Mouse (Mus musculus): ENCODE data around the gene Slc7a4. TPM values are rescaled to one million over a fixed set of nuclear protein-coding genes. Genes with fewer than 3 reads are reported as not detected.

Slc7a4 gene
- total and polyA plus RNA-seq, 3 experiments: 1.3 TPM; not detected in 2

DNA sequence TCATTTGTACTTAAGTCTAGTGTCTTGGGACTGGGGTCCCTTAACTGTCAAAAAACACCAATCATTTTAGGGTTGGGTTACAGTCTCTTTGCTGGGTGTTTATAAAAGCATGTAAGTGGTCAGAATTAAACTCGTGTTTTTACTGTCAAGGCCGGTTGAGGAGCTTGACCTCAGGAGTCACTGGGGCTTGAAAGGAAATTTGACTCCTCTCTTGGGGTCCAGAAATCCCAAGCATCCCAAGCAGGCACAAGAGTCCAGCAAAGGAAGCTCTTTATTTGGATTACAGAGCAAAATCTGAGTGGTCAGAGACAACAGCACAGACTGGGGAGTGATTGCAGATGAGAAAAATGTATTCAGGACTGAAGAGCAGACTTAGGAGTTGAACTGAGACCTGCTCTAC lies 7.7 kb upstream of the Slc7a4 start:
- in situ Hi-C loops (cut with MboI; ENCODE audit: low pct_ligation_motif_present, low pct_unique_long_range_greater_than_20kb, low sequenced_read_pairs) (no loop called here), dilution Hi-C loops (cut with MboI; ENCODE audit: extremely low pct_ligation_motif_present, extremely low pct_unique_long_range_greater_than_20kb, low sequenced_read_pairs) (no loop called here)
- H3K4me3 ChIP-seq (replicated peaks in 1 of 3; ENCODE audit: low read depth in 2 of 3, low read length in 2 of 3, poor library complexity in 1 of 3): no peak overlapping the region
- TF ChIP-seq ZNF384 (IDR thresholded peaks at IDR 0.05; ENCODE audit: low read depth, low read length) (no peak), MXI1 (IDR thresholded peaks at IDR 0.05; ENCODE audit: low read depth, low read length) (no peak), ETS1 (conservative IDR thresholded peaks at IDR 0.05; ENCODE audit: low read depth, low read length) (no peak), NRF1 (IDR thresholded peaks at IDR 0.05; ENCODE audit: low read depth, low read length) (no peak), TCF12 (IDR thresholded peaks at IDR 0.05; ENCODE audit: low read depth, low read length) (no peak), ZKSCAN1 (IDR thresholded peaks at IDR 0.05; ENCODE audit: borderline replicate concordance, low read depth, low read length) (no peak), CHD1 (IDR thresholded peaks at IDR 0.05; ENCODE audit: low read depth, low read length) (no peak)
- H3K4me1 ChIP-seq (ENCODE audit: control insufficient read depth in 1 of 2, insufficient read depth in 2 of 2): no peaks in the 10 kb centered on the region
- no peak for DNase-seq (ENCODE audit: extremely low read depth)
- H3K36me3 ChIP-seq (replicated peaks in 1 of 2; ENCODE audit: control insufficient read depth in 1 of 2, insufficient read depth in 1 of 2, low read length in 1 of 2): no peaks in the 10 kb centered on the region
- H3K79me2 ChIP-seq (replicated peaks; ENCODE audit: control insufficient read depth, extremely low read depth, insufficient read depth, poor library complexity, severe bottlenecking): no peaks in the 10 kb centered on the region
- no peak overlapping the region for H3K4me2 ChIP-seq (ENCODE audit: insufficient read depth, low read depth, poor library complexity, severe bottlenecking)
- H3K9ac ChIP-seq (ENCODE audit: insufficient read depth, low read depth): no peak overlapping the region
- H3K27me3 ChIP-seq (replicated peaks): peaks cover 46% of the 10 kb centered on the region
- H3K9me3 ChIP-seq (replicated peaks; ENCODE audit: low read length): peaks cover 26% of the 10 kb centered on the region
- H3K27ac ChIP-seq (ENCODE audit: insufficient read depth, low read depth): no peak overlapping the region

DNA sequence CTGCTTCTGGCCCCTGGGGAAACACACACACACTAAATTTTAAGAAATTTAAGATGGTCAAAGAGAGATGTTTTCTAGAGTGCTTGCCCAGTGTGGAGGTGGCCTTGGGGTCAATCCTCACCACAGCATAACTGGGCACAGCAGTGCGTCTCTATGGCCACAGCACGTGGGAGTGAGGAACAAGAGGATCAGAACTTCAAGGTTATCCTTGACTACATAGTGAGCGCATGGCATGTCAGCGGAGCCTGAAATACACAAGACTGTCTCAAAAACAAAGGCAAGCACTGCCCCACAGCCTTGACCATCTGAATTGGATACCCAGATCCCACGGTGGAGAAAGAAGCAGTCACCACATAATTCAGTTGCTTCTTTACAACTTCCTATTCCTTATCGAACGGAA lies 1.5 kb upstream of the Slc7a4 start:
- H3K4me3 ChIP-seq (replicated peaks in 1 of 3; ENCODE audit: low read depth in 2 of 3, low read length in 2 of 3, poor library complexity in 1 of 3): no peak overlapping the region
- H3K36me3 ChIP-seq (replicated peaks in 1 of 2; ENCODE audit: control insufficient read depth in 1 of 2, insufficient read depth in 1 of 2, low read length in 1 of 2): no peaks in the 10 kb centered on the region
- H3K9ac ChIP-seq (ENCODE audit: insufficient read depth, low read depth): no peak overlapping the region
- in situ Hi-C loops (cut with MboI; ENCODE audit: low pct_ligation_motif_present, low pct_unique_long_range_greater_than_20kb, low sequenced_read_pairs) (no loop called here), dilution Hi-C loops (cut with MboI; ENCODE audit: extremely low pct_ligation_motif_present, extremely low pct_unique_long_range_greater_than_20kb, low sequenced_read_pairs) (no loop called here)
- TF ChIP-seq POLR2AphosphoS2 (IDR thresholded peaks at IDR 0.05; ENCODE audit: low read depth, low read length) (no peak), GABPA (IDR thresholded peaks at IDR 0.05; ENCODE audit: insufficient replicate concordance, low read depth, low read length) (no peak), USF1 (IDR thresholded peaks at IDR 0.05; ENCODE audit: low read depth, low read length) (no peak), EP300 (IDR thresholded peaks at IDR 0.05; ENCODE audit: low read length) (no peak), ZNF384 (IDR thresholded peaks at IDR 0.05; ENCODE audit: low read depth, low read length) (no peak)
- DNase-seq (ENCODE audit: extremely low read depth): no peak
- H3K27me3 ChIP-seq (replicated peaks): peaks cover 29% of the 10 kb centered on the region
- H3K79me2 ChIP-seq (replicated peaks; ENCODE audit: control insufficient read depth, extremely low read depth, insufficient read depth, poor library complexity, severe bottlenecking): no peaks in the 10 kb centered on the region
- H3K27ac ChIP-seq (ENCODE audit: insufficient read depth, low read depth): no peak overlapping the region
- H3K4me1 ChIP-seq (ENCODE audit: control insufficient read depth in 1 of 2, insufficient read depth in 2 of 2): no peaks in the 10 kb centered on the region
- peaks cover 16% of the 10 kb centered on the region for H3K9me3 ChIP-seq (replicated peaks; ENCODE audit: low read length)
- H3K4me2 ChIP-seq (ENCODE audit: insufficient read depth, low read depth, poor library complexity, severe bottlenecking): no peak overlapping the region

DNA sequence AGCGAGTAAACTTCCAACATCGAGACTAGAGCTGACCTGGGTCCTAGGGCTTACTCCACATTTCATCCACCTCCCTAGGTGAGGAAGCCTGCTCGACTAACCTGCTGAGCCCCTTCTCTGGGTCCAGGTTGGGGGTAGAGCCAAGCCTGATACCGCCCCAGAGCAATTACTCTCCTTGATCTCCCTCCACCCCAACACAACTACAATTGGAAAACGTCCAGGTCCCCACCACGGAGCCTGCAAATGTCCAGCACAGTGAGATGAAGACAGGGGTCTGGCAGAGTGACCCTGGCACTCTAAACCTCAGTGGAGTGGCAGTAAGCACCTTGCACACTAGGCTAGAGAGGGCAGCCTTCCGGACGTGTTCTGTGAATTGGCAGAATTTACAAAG lies 6.2 kb downstream of the Slc7a4 start:
- DNase-seq (ENCODE audit: extremely low read depth): no peak
- Histone ChIP-seq H3K4me2 (ENCODE audit: insufficient read depth, low read depth, poor library complexity, severe bottlenecking) (peak overlapping the region; percentile 17; the same call in 1 of the 2 replicates), H3K9me3 (replicated peaks; ENCODE audit: low read length) (no peaks in the 10 kb centered on the region), H3K9ac (ENCODE audit: insufficient read depth, low read depth) (no peak overlapping the region), H3K79me2 (replicated peaks; ENCODE audit: control insufficient read depth, extremely low read depth, insufficient read depth, poor library complexity, severe bottlenecking) (no peaks in the 10 kb centered on the region), H3K27ac (ENCODE audit: insufficient read depth, low read depth) (no peak overlapping the region), H3K4me1 (ENCODE audit: control insufficient read depth in 1 of 2, insufficient read depth in 2 of 2) (peaks cover 0 to 3% of the 10 kb centered on the region in 2 experiments; a peak in 1 of 4 replicates), H3K27me3 (replicated peaks) (peaks cover 78% of the 10 kb centered on the region), H3K4me3 (replicated peaks in 1 of 3; ENCODE audit: low read depth in 2 of 3, low read length in 2 of 3, poor library complexity in 1 of 3) (peak overlapping the region in 1 of 3 experiments; percentile 51), H3K36me3 (replicated peaks in 1 of 2; ENCODE audit: control insufficient read depth in 1 of 2, insufficient read depth in 1 of 2, low read length in 1 of 2) (no peaks in the 10 kb centered on the region)
- TF ChIP-seq TBP (conservative IDR thresholded peaks at IDR 0.05; ENCODE audit: low read depth, low read length): no peak
- TF ChIP-seq TCF12 (IDR thresholded peaks at IDR 0.05; ENCODE audit: low read depth, low read length): no peak
- no peak for TF ChIP-seq POLR2AphosphoS2 (IDR thresholded peaks at IDR 0.05; ENCODE audit: low read depth, low read length)
- dilution Hi-C loops (cut with MboI; ENCODE audit: extremely low pct_ligation_motif_present, extremely low pct_unique_long_range_greater_than_20kb, low sequenced_read_pairs) (no loop called here), in situ Hi-C loops (cut with MboI; ENCODE audit: low pct_ligation_motif_present, low pct_unique_long_range_greater_than_20kb, low sequenced_read_pairs) (no loop called here)
